Mouse (Mus musculus) embryo, embryonic 11.5 days (tissue): ENCODE results near the gene F8a.
"Not testable (repeated sequence)": the region's sequence is repeated elsewhere in the genome, so short reads cannot be mapped to it uniquely, and the experiment has no call there.

Source experiments
- DNase-seq: peaks from one replicate; pipeline ENCODE4 v3.0.0-alpha.2; 2012; ENCODE audit warnings: low read depth, low spot score

F8a gene

DNA sequence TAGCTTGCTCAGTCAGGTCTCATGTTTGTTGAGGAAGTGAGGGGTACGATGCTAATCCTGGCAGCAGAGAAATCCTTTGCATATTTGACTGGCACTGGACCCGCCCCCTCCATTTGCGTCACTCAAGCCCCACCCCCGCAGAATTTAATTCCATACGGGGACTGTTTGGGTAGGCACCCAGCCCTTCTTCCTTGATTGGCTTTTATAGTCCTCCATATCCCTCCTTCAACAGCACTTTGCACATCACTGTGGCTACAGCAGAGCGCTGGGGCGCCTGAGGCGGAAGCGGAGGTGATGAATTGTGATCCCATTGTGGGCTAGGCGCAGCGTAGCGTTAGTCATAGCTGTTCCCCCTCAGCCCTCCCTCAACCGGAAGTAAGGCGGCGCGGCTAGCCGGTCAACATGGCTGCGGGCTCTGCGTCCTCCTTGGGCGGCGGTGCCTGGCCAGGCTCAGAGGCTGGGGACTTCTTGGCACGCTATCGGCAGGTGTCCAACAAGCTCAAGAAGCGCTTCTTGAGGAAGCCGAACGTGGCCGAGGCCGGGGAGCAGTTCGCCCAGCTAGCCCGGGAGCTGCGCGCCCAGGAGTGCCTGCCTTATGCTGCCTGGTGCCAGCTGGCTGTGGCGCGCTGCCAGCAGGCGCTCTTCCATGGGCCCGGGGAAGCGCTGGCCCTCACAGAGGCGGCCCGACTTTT lies at the start of gene F8a:
F8a (plus strand) TSS at position 378 of the 692 bp plus-strand sequence.
- peak; percentile 46 for DNase-seq

DNA sequence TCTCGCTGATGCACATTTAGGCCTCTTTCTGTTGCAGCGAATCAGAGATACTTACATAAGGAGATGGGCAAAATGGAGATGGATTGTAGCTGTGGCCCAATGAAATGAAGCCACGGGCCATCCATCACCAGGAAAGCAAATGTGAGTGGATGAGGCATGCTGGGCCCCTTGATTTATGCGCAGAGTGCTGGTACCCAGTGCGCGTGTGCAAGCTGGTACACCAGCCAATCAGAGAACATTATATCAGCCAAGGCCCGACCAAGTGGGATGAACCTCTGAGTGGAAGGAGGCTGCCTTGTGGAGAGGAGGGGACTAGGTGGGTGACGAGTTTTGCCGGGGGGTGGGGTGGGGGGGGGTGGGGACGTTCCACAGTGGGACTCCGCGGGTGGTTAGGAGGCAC lies 36.2 kb upstream of the F8a start, which contains the start of gene Xlr3b:
Xlr3b (plus strand) TSS at position 274 of the 400 bp plus-strand sequence.
- not testable (repeated sequence) for DNase-seq

- DNase-seq = not testable (repeated sequence)
These were observed 14.1 kb upstream of the F8a start, which contains the start of gene Xlr4b for GRCm38 (mm10) chrX:73213819-73214564. Xlr4b (plus strand) TSS chrX:73214333.

DNA sequence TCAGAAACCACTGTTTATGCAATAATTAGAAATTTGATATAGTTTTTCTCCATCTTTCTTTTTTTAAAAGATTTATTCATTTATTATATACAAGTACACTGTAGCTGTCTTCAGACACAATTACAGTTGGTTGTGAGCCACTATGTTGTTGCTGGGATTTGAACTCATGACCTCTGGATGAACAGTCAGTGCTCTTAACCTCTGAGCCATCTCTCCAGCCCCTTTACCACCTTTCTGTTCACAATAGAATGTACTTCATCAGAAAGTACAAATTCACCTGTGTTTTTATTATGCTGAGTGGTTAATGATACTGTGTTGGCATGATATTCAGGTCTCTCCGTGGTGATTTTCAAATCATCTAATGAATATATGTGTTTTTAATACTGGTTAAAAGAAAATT lies 2.7 kb upstream of the F8a start:
- no peak for DNase-seq

- DNase-seq = no peak
These were observed 619 bp downstream of the F8a start for GRCm38 (mm10) chrX:73228606-73229214.

GRCm38 (mm10) chrX:73229288-73229687 lies 1.2 kb downstream of the F8a start:
- no peak for DNase-seq

DNA sequence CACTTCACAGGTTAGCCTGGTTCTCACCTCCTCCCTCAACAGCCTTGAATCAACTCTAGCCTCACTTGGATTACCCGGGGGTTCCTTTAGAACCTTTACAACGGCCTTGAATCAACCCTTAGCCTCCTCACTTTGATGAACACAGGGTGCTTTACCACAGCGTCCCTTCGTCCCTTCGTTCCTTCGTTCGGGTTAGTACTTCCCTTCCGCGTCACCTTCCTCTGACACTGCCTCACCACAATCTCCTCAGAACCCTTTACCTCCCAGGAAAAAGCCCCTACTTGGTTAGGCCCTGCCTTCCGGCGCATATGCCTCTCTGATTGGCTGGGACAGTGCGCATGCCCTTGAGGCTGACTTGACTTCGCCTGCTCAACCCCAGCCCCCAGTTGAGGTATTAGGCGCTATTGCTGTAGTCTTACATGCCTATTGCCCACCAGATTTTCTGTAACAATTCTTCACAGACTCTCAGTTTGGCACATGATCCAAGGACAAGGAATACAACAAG lies 14.8 kb downstream of the F8a start, which contains the start of gene Xlr4c:
Xlr4c (minus strand) TSS at position 310 of the 505 bp plus-strand sequence.
- DNase-seq = not testable (repeated sequence)

DNA sequence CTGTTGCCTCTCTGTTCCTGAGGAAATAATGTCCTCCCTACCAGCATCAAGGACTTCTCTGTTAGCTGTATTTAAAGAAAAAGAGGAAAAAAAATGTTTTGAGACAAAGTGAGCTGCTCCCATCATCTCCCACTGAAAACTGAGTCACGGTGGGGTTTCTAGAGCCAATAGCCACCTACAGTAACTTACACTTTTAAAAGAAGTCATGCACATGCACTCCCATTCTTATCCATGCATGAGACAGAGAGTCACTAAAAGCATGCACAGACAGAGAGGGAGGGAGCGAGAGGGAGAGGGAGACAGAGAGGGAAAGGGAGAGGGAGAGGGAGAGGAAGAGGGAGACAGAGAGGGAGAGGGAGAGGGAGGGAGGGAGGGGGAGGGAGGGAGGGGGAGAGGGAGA lies 34.3 kb downstream of the F8a start:
- DNase-seq = not testable (repeated sequence)

DNA sequence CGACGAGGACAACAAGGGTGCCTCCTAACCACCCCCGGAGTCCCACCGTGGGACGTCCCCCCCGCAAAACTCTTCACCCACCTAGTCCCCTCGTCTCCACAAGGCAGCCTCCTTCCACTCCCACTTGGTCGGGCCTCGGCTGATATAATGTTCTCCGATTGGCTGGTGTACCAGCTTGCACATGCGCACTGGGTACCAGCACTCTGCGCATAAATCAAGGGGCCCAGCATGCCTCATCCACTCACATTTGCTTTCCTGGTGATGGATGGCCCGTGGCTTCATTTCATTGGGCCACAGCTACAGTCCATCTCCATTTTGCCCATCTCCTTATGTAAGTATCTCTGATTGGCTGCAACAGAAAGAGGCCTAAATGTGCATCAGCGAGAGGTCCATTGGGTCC lies 37.2 kb downstream of the F8a start, which contains the start of gene Xlr3c:
Xlr3c (minus strand) TSS at position 121 of the 400 bp plus-strand sequence.
- not testable (repeated sequence) for DNase-seq
